In the genomic region with DNA sequence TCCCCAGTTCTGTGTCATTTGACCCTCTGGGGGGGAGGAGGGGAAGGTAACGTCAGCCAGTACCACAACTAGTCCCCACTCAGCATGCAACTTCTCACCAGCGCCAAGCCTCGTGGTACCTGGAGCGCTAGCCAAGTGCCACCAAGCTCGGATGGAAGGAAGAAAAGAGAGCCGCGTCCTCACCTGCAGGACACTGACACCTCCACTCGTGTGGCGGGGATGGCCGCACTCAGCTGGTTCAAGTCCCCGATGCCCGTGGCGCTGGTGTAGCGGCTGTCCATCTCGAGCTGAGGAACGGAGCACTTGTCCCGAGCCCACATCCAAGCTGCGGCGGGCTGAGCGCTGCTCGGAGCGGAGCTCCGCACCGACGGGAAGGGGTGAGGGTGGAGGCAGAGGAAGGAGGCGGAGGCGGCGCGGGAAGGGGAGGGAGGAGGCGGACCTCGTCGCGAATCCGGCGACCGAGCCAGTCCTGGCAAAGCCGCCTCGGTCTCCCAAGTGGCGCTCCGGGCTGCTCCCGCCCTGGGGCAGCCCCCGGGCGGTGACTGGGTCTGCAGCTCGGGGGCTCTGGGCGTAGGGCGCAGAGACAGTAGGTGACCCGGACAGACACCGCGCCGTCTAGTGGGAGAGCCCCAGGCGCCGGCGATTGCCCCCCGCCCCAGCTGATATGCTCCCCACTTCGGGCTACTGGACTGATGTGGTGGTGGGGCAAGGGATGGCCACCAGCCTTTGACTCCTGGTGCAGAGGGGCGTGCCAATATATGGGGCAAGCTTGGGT, we compare ENCODE assay signal across 8 mouse cellular contexts. TPM values are rescaled to one million over a fixed set of nuclear protein-coding genes. Genes with fewer than 3 reads are reported as not detected.
DNase-seq lines count a peak whose midpoint lies in the region; ATAC-seq lines count a peak whose summit lies in the region.

TSS of gene Cpne8 (minus strand) at position 448 of the 775 bp plus-strand sequence.

- peaks cover 4% of the 10 kb centered on the region; the same call in 1 of the 2 replicates for H3K27me3 ChIP-seq in forebrain, embryonic 16.5 days (replicated peaks; ENCODE audit: control insufficient read depth, insufficient read depth, low read length)
- peaks cover 23% of the 10 kb centered on the region for H3K27me3 ChIP-seq in liver, embryonic 16.5 days (ENCODE audit: control insufficient read depth, insufficient read depth, low read depth, low read length)
- H3K27me3 ChIP-seq in neural tube, embryonic 13.5 days, result peaks cover 20% of the 10 kb centered on the region

- WGBS in forebrain, embryonic 16.5 days, result under 1% methylated on average over 53 of the region's 56 CpGs
- WGBS in liver, embryonic 16.5 days (ENCODE audit: insufficient replicate concordance), result under 1% methylated on average over 50 of the region's 56 CpGs
- 1% methylated on average over 51 of the region's 56 CpGs for WGBS in neural tube, embryonic 13.5 days

- DNase-seq in 3134 (ENCODE audit: extremely low read depth, insufficient read length, low spot score), result peak; percentile 92
- peak; percentile 71 to 74 for DNase-seq in heart, postnatal 10 days
- peak; percentile 77 to 86 for DNase-seq in kidney, postnatal 4 days
- DNase-seq in thymus, postnatal 25 days, result peak; percentile 44

- no peaks in the 10 kb centered on the region for H3K4me1 ChIP-seq in brown adipose tissue, adult 24 weeks (ENCODE audit: control insufficient read depth, insufficient read depth, insufficient read length, low read length)
- H3K4me1 ChIP-seq in forebrain, embryonic 16.5 days (replicated peaks; ENCODE audit: control insufficient read depth, insufficient read depth, low read length), result peaks cover 14% of the 10 kb centered on the region; the same call in 1 of the 2 replicates
- H3K4me1 ChIP-seq in liver, embryonic 16.5 days (ENCODE audit: control insufficient read depth, low read depth, low read length), result no peaks in the 10 kb centered on the region
- peaks cover 15% of the 10 kb centered on the region for H3K4me1 ChIP-seq in neural tube, embryonic 13.5 days (replicated peaks)

- intact Hi-C loops in heart, postnatal 10 days (cut with DNase I), result loop anchor here (2.0 kb wide), 1 partner anchor 428 kb away; no protein-coding TSS in a partner anchor

- H3K9ac ChIP-seq in forebrain, embryonic 16.5 days (replicated peaks; ENCODE audit: low read depth, low read length), result peak within 1 kb of the TSS; percentile 59
- peak within 1 kb of the TSS; percentile 7; the same call in 1 of the 2 replicates for H3K9ac ChIP-seq in liver, embryonic 16.5 days (ENCODE audit: low read depth, low read length)
- peak within 1 kb of the TSS; percentile 75 for H3K9ac ChIP-seq in neural tube, embryonic 13.5 days

- ATAC-seq in forebrain, embryonic 16.5 days, result peak; percentile 88
- peak; percentile 52 for ATAC-seq in liver, embryonic 16.5 days (ENCODE audit: low read depth)
- peak; percentile 88 for ATAC-seq in neural tube, embryonic 13.5 days (ENCODE audit: low read depth)

- H3K36me3 ChIP-seq in forebrain, embryonic 16.5 days (ENCODE audit: control insufficient read depth, insufficient read depth), result no peaks in the 10 kb centered on the region
- no peaks in the 10 kb centered on the region for H3K36me3 ChIP-seq in liver, embryonic 16.5 days (ENCODE audit: control insufficient read depth, insufficient read depth)
- no peaks in the 10 kb centered on the region for H3K36me3 ChIP-seq in neural tube, embryonic 13.5 days

- peak within 1 kb of the TSS; percentile 79 for H3K27ac ChIP-seq in brown adipose tissue, adult 24 weeks (replicated peaks; ENCODE audit: low read depth, low read length)
- no peak within 1 kb of the TSS for H3K27ac ChIP-seq in forebrain, embryonic 16.5 days (ENCODE audit: low read length)
- H3K27ac ChIP-seq in liver, embryonic 16.5 days (ENCODE audit: low read length), result no peak within 1 kb of the TSS
- H3K27ac ChIP-seq in neural tube, embryonic 13.5 days (replicated peaks), result no peak within 1 kb of the TSS

- peak within 1 kb of the TSS; percentile 69 for H3K4me3 ChIP-seq in brown adipose tissue, adult 24 weeks (ENCODE audit: insufficient read depth, low read depth, low read length)
- peak within 1 kb of the TSS; percentile 59 for H3K4me3 ChIP-seq in forebrain, embryonic 16.5 days (replicated peaks; ENCODE audit: low read length)
- peak within 1 kb of the TSS; percentile 57 for H3K4me3 ChIP-seq in liver, embryonic 16.5 days (ENCODE audit: low read depth, low read length)
- H3K4me3 ChIP-seq in neural tube, embryonic 13.5 days, result peak within 1 kb of the TSS; percentile 65

- H3K9me3 ChIP-seq in forebrain, embryonic 16.5 days (ENCODE audit: control insufficient read depth, low read length), result no peaks in the 10 kb centered on the region
- H3K9me3 ChIP-seq in liver, embryonic 16.5 days (replicated peaks; ENCODE audit: control insufficient read depth, low read length), result no peaks in the 10 kb centered on the region
- no peaks in the 10 kb centered on the region for H3K9me3 ChIP-seq in neural tube, embryonic 13.5 days

- peak within 1 kb of the TSS; percentile 85 for H3K4me2 ChIP-seq in forebrain, embryonic 16.5 days (ENCODE audit: low read length)
- H3K4me2 ChIP-seq in liver, embryonic 16.5 days (ENCODE audit: low read depth, low read length), result peak within 1 kb of the TSS; percentile 73
- peak within 1 kb of the TSS; percentile 85 for H3K4me2 ChIP-seq in neural tube, embryonic 13.5 days

RNA-seq across cellular contexts. Expression of gene Cpne8, which starts in this region (rescaled TPM):
- 4.6 and 4.8 TPM in 2 replicates for polyA plus RNA-seq in brown adipose tissue, adult 24 weeks (2012; ENCODE audit: insufficient read depth, insufficient read length, missing spikeins)
- polyA plus RNA-seq in forebrain, embryonic 16.5 days (2015; fragmentation: Nextera tagmentation; extraction: Ambion mirVana), result 7.9 and 11.0 TPM in 2 replicates
- 10 to 100 TPM in 1 of 2 experiments, 1 to 10 TPM in 1; 8.7 to 10.2 TPM for total RNA-seq in heart, postnatal 10 days (2021)
- polyA plus RNA-seq in liver, embryonic 16.5 days (2015; fragmentation: Nextera tagmentation; extraction: Ambion mirVana), result 1.6 and 1.8 TPM in 2 replicates
- polyA plus RNA-seq in neural tube, embryonic 13.5 days (2015; fragmentation: Nextera tagmentation; extraction: Ambion mirVana), result 11.8 and 12.1 TPM in 2 replicates

Comparison
In these comparisons a context has a peak if more than half of its experiments do, and no peak if none do; other contexts are left out.
1. H3K9ac ChIP-seq: peak in every context shown above with its lines; median percentile 75 in neural tube, embryonic 13.5 days; 59 in forebrain, embryonic 16.5 days; 7 in liver, embryonic 16.5 days.